Mouse (Mus musculus): ENCODE results near the gene Defb23.

DNA sequence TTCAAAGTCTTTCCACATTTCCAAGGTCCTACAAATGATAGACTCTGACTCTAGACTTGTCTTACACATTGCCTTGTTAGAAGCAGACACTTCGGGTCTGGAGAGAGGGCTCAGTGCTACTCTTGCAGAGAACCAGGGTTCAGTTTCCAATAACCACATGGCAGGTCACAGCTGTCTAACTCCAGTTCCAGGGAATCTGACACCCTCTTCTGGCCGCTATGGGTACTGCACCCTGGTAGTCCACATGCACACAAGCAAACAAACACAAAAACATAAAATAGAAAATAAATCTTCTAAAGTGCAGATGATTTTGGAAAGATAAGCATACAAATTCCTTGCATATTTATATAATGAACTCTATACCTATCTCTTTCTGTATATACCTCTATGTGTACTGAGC is 22.6 kb upstream of the Defb23 start:
- TF ChIP-seq CTCF (IDR thresholded peaks at IDR 0.05; ENCODE audit: low read depth, low read length) (peak; percentile 13; the same call in 1 of the 2 replicates), POLR2A (IDR thresholded peaks at IDR 0.05; ENCODE audit: extremely low read depth, insufficient read depth, low read length) (no peak)
